Mouse (Mus musculus) B cell, adult 62 days (primary cell): ENCODE data around the gene Irs2. TPM values are rescaled to one million over a fixed set of nuclear protein-coding genes. Genes with fewer than 3 reads are reported as not detected.

ENCODE experiments used
- total RNA-seq: library from RNA; stranded (reverse); gene quantifications from 4 replicates; pipeline ENCODE4 v1.2.4, GENCODE M21; 2023

Gene Irs2
- 648 to 730 TPM (median 660 TPM) in 4 replicates for total RNA-seq

DNA sequence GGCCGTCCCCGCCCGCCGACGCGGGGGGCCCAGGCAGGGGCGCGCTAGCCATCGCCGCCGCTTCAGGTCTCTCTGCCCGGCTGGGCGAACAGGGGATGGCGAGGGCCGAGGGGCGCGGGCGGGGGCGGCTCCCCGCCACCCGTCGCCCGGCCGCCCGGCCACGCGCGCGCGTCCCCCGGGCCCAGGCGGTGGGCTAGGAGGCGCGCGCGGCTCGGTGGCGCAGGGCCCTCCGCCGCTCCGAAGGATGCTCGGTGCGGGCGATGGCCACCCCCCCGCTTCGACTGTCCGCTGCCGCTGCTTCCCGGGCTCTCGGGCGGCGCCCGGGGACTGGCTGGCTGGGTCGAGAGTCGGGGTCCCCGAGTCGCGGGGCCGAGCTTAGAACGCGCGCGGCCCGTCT is at the start of gene Irs2:
Gene Irs2, minus strand, starts transcription at position 80 of the 397 bp plus-strand sequence.

